Mouse (Mus musculus) CH12.LX (cell line): ENCODE measurements at regions not wholly inside any gene's neighbourhood (a gene's known extent, or its start where the extent isn't known, plus 50 kb on each side); places are given as distances from the start of the nearest gene placed in this dataset.
A peak's percentile ranks its signal among the peaks of the same experiment; 100 is the strongest.

Experiments
- DNase-seq: peaks from one replicate; pipeline ENCODE4 v3.0.0-alpha.2; 2013; ENCODE audit errors: extremely low read depth
- H3K27ac ChIP-seq: 2 replicates; pipeline ENCODE4 v1.5.1; 2012; ENCODE audit warnings: low read depth, mild to moderate bottlenecking, control low read depth, moderate library complexity; ENCODE audit not compliant: insufficient read depth
- H3K27me3 ChIP-seq: replicated peaks from 2 replicates; pipeline ENCODE3; 2012; ENCODE audit warnings: inconsistent platforms
- H3K36me3 ChIP-seq, 2 experiments: replicated peaks in 1 of 2; 2 replicates each; pipeline versions ENCODE3 to v1.6.1; 2012; ENCODE audit warnings: inconsistent platforms in 1 of 2, low read length in 1 of 2, mild to moderate bottlenecking in 1 of 2, mixed read lengths in 1 of 2, moderate library complexity in 1 of 2; ENCODE audit not compliant: control insufficient read depth in 1 of 2, insufficient read depth in 1 of 2
- H3K4me1 ChIP-seq, 2 experiments: 2 replicates each; pipeline ENCODE4 v1.6.1; 2012; ENCODE audit warnings: inconsistent platforms in 1 of 2, moderate library complexity in 1 of 2; ENCODE audit not compliant: insufficient read depth in 2 of 2, control insufficient read depth in 1 of 2
- H3K4me2 ChIP-seq: 2 replicates; pipeline ENCODE4 v1.6.1; 2012; ENCODE audit warnings: low read depth, mild to moderate bottlenecking, control low read depth; ENCODE audit not compliant: poor library complexity, insufficient read depth, severe bottlenecking
- H3K4me3 ChIP-seq, 3 experiments: fragments of 150-350 bp in 1 of 3; sonication (generic) in 1 of 3; replicated peaks in 1 of 3; 2 replicates each; pipeline versions ENCODE3 to v1.5.1; 2011 to 2012; ENCODE audit warnings: low read depth in 2 of 3, low read length in 2 of 3, mild to moderate bottlenecking in 2 of 3, moderate library complexity in 2 of 3, control low read depth in 1 of 3, improper control_type of control experiment in 1 of 3, inconsistent platforms in 1 of 3, mixed read lengths in 1 of 3; ENCODE audit not compliant: poor library complexity in 1 of 3
- H3K79me2 ChIP-seq: replicated peaks from 2 replicates; pipeline ENCODE4 v1.6.1; 2012; ENCODE audit warnings: mild to moderate bottlenecking, moderate library complexity; ENCODE audit not compliant: control insufficient read depth, poor library complexity, insufficient read depth, severe bottlenecking; ENCODE audit errors: extremely low read depth
- H3K9ac ChIP-seq: 2 replicates; pipeline ENCODE4 v1.6.1; 2012; ENCODE audit warnings: low read depth, mild to moderate bottlenecking, control low read depth, moderate library complexity; ENCODE audit not compliant: insufficient read depth
- H3K9me3 ChIP-seq: replicated peaks from 2 replicates; pipeline ENCODE3; 2012; ENCODE audit warnings: low read length, inconsistent platforms, mixed read lengths
- CHD1 ChIP-seq: IDR thresholded peaks from 2 replicates; pipeline ENCODE4 v1.6.1; 2012; ENCODE audit warnings: low read depth, low read length, improper control_type of control experiment, inconsistent platforms
- CHD2 ChIP-seq: IDR thresholded peaks from 2 replicates; pipeline ENCODE4 v1.6.1; 2011; ENCODE audit warnings: low read length, improper control_type of control experiment
- CTCF ChIP-seq, 2 experiments: IDR thresholded peaks in 1 of 2; conservative IDR thresholded peaks in 1 of 2; 2 replicates each; pipeline ENCODE4 v1.5.1; 2011 to 2012; ENCODE audit warnings: low read depth in 2 of 2, low read length in 2 of 2, improper control_type of control experiment in 1 of 2, inconsistent platforms in 1 of 2, mild to moderate bottlenecking in 1 of 2, moderate library complexity in 1 of 2
- E2F4 ChIP-seq: IDR thresholded peaks from 2 replicates; pipeline ENCODE4 v1.6.1; 2011; ENCODE audit warnings: low read depth, low read length, improper control_type of control experiment; ENCODE audit not compliant: insufficient replicate concordance
- ELF1 ChIP-seq: IDR thresholded peaks from 2 replicates; pipeline ENCODE4 v1.6.1; 2014; ENCODE audit warnings: low read depth, mild to moderate bottlenecking, inconsistent platforms, low read length, improper control_type of control experiment
- ETS1 ChIP-seq: conservative IDR thresholded peaks from 2 replicates; pipeline ENCODE4 v1.6.1; 2012; ENCODE audit warnings: low read depth, mild to moderate bottlenecking, inconsistent platforms, low read length, improper control_type of control experiment, moderate library complexity
- GABPA ChIP-seq: IDR thresholded peaks from 2 replicates; pipeline ENCODE4 v1.6.1; 2012; ENCODE audit warnings: low read depth, low read length, improper control_type of control experiment, inconsistent platforms; ENCODE audit not compliant: insufficient replicate concordance
- JUN ChIP-seq: IDR thresholded peaks from 2 replicates; pipeline ENCODE4 v1.6.1; 2011; ENCODE audit warnings: low read depth, mild to moderate bottlenecking, low read length, improper control_type of control experiment, moderate library complexity; ENCODE audit not compliant: insufficient read depth
- JUND ChIP-seq: conservative IDR thresholded peaks from 2 replicates; pipeline ENCODE4 v1.6.1; 2011; ENCODE audit warnings: low read depth, low read length, improper control_type of control experiment
- KAT2A ChIP-seq: IDR thresholded peaks from 2 replicates; pipeline ENCODE4 v1.6.1; 2012; ENCODE audit warnings: low read length, improper control_type of control experiment, inconsistent platforms; ENCODE audit not compliant: insufficient replicate concordance
- MAX ChIP-seq: IDR thresholded peaks from 2 replicates; pipeline ENCODE4 v1.6.1; 2011; ENCODE audit warnings: low read length, improper control_type of control experiment
- MAZ ChIP-seq: IDR thresholded peaks from 2 replicates; pipeline ENCODE4 v1.6.1; 2012; ENCODE audit warnings: low read depth, mild to moderate bottlenecking, inconsistent platforms, low read length, improper control_type of control experiment, moderate library complexity
- MYC ChIP-seq: IDR thresholded peaks from 2 replicates; pipeline ENCODE4 v1.6.1; 2011; ENCODE audit warnings: low read depth, mild to moderate bottlenecking, improper control_type of control experiment, low read length
- PAX5 ChIP-seq: IDR thresholded peaks from 2 replicates; pipeline ENCODE4 v1.6.1; 2012; ENCODE audit warnings: low read length, inconsistent platforms, mixed read lengths
- POLR2A ChIP-seq: IDR thresholded peaks from 2 replicates; pipeline ENCODE4 v1.6.1; 2011; ENCODE audit warnings: low read depth, mild to moderate bottlenecking, improper control_type of control experiment, low read length
- POLR2AphosphoS2 ChIP-seq: IDR thresholded peaks from 2 replicates; pipeline ENCODE4 v1.6.1; 2011; ENCODE audit warnings: low read depth, low read length, improper control_type of control experiment
- RAD21 ChIP-seq: IDR thresholded peaks from 2 replicates; pipeline ENCODE4 v1.6.1; 2011; ENCODE audit warnings: low read depth, mild to moderate bottlenecking, low read length, improper control_type of control experiment, moderate library complexity
- RCOR1 ChIP-seq: conservative IDR thresholded peaks from 2 replicates; pipeline ENCODE4 v1.6.1; 2012; ENCODE audit warnings: low read depth, mild to moderate bottlenecking, inconsistent platforms, low read length, improper control_type of control experiment
- SIN3A ChIP-seq: IDR thresholded peaks from 2 replicates; pipeline ENCODE4 v1.6.1; 2012; ENCODE audit warnings: low read length, improper control_type of control experiment, inconsistent platforms
- SMC3 ChIP-seq: IDR thresholded peaks from 2 replicates; pipeline ENCODE4 v1.6.1; 2011; ENCODE audit warnings: low read depth, low read length, improper control_type of control experiment
- TBP ChIP-seq: conservative IDR thresholded peaks from 2 replicates; pipeline ENCODE4 v1.6.1; 2011; ENCODE audit warnings: low read depth, low read length, improper control_type of control experiment
- TCF12 ChIP-seq: IDR thresholded peaks from 2 replicates; pipeline ENCODE4 v1.6.1; 2014; ENCODE audit warnings: low read depth, mild to moderate bottlenecking, inconsistent platforms, low read length, improper control_type of control experiment
- ZC3H11A ChIP-seq: IDR thresholded peaks from 2 replicates; pipeline ENCODE4 v1.6.1; 2012; ENCODE audit warnings: low read depth, mild to moderate bottlenecking, inconsistent platforms, low read length, improper control_type of control experiment
- ZKSCAN1 ChIP-seq: IDR thresholded peaks from 2 replicates; pipeline ENCODE4 v1.6.1; 2012; ENCODE audit warnings: low read depth, inconsistent platforms, low read length, improper control_type of control experiment, borderline replicate concordance
- ZMIZ1 ChIP-seq: IDR thresholded peaks from 2 replicates; pipeline ENCODE4 v1.6.1; 2012; ENCODE audit warnings: low read depth, mild to moderate bottlenecking, inconsistent platforms, low read length, improper control_type of control experiment
- dilution Hi-C: fragments of 300-500 bp; cut with MboI; formaldehyde crosslinking; loops from 2 replicates; pipeline ENCODE4 v1.14.3; 2020; ENCODE audit warnings: low sequenced_read_pairs; ENCODE audit not compliant: extremely low pct_unique_long_range_greater_than_20kb, extremely low pct_ligation_motif_present
- in situ Hi-C: fragments of 300-500 bp; cut with MboI; formaldehyde crosslinking; loops from 3 replicates; pipeline ENCODE4 v1.14.3; 2019; ENCODE audit warnings: low sequenced_read_pairs, low pct_ligation_motif_present, low pct_unique_long_range_greater_than_20kb, mixed read lengths

GRCm38 (mm10) chr13:85508552-85508951 lies 219.6 kb upstream of the Rasa1 start:
- no peak for TF ChIP-seq TBP
- no peak for TF ChIP-seq MYC
- TF ChIP-seq SMC3: no peak
- no peak overlapping the region for H3K4me2 ChIP-seq
- no peak overlapping the region for H3K4me3 ChIP-seq
- dilution Hi-C loops (no loop called here), in situ Hi-C loops (no loop called here)
- DNase-seq: no peak
- H3K79me2 ChIP-seq: no peaks in the 10 kb centered on the region
- H3K4me1 ChIP-seq: peaks cover 3 to 28% of the 10 kb centered on the region in 2 experiments
- H3K9me3 ChIP-seq: no peaks in the 10 kb centered on the region
- no peaks in the 10 kb centered on the region for H3K27me3 ChIP-seq
- H3K27ac ChIP-seq: no peak overlapping the region
- H3K36me3 ChIP-seq: no peaks in the 10 kb centered on the region
- no peak overlapping the region for H3K9ac ChIP-seq

- H3K79me2 ChIP-seq: no peaks in the 10 kb centered on the region
- dilution Hi-C loops (no loop called here), in situ Hi-C loops (no loop called here)
- H3K27ac ChIP-seq: peak overlapping the region; percentile 15; the same call in 1 of the 2 replicates
- no peaks in the 10 kb centered on the region for H3K36me3 ChIP-seq
- no peak overlapping the region for H3K4me3 ChIP-seq
- peak; percentile 69 for DNase-seq
- H3K9ac ChIP-seq: peak overlapping the region; percentile 18; the same call in 1 of the 2 replicates
- peak overlapping the region; percentile 92 for H3K4me2 ChIP-seq
- no peaks in the 10 kb centered on the region for H3K27me3 ChIP-seq
- H3K4me1 ChIP-seq: peaks cover 3 to 28% of the 10 kb centered on the region in 2 experiments
- H3K9me3 ChIP-seq: no peaks in the 10 kb centered on the region
- TF ChIP-seq ELF1 (0 out of 2 replicates have a peak, but pooled peaks have one; percentile 19), TBP (no peak), MAZ (no peak), CHD2 (peak; percentile 85), JUN (no peak), ETS1 (0 out of 2 replicates have a peak, but pooled peaks have one; percentile 17)
These were observed 218.6 kb upstream of the Rasa1 start for GRCm38 (mm10) chr13:85507374-85508101.

- Histone ChIP-seq H3K4me1 (peaks cover 3 to 28% of the 10 kb centered on the region in 2 experiments), H3K9ac (no peak overlapping the region), H3K79me2 (no peaks in the 10 kb centered on the region), H3K27me3 (no peaks in the 10 kb centered on the region), H3K9me3 (no peaks in the 10 kb centered on the region), H3K36me3 (no peaks in the 10 kb centered on the region), H3K27ac (no peak overlapping the region), H3K4me3 (no peak overlapping the region), H3K4me2 (no peak overlapping the region)
- dilution Hi-C loops: no loop called here
- DNase-seq: peak; percentile 45
- TF ChIP-seq POLR2AphosphoS2 (no peak), RCOR1 (no peak), E2F4 (no peak), TCF12 (no peak), ZC3H11A (no peak), POLR2A (no peak), PAX5 (no peak), MAX (no peak), CHD1 (no peak), RAD21 (no peak), JUN (no peak), CTCF (conservative IDR thresholded peaks at IDR 0.05 in 1 of 2, IDR thresholded peaks at IDR 0.05 in 1 of 2; ENCODE audit: low read depth in 2 of 2, low read length in 2 of 2) (no peak), ZMIZ1 (no peak), CHD2 (no peak), JUND (no peak), ZKSCAN1 (no peak), KAT2A (no peak), GABPA (no peak), SIN3A (no peak)
- in situ Hi-C loops: no loop called here
These were observed 217.9 kb upstream of the Rasa1 start for GRCm38 (mm10) chr13:85506875-85507274.
